Mouse (Mus musculus) forebrain, postnatal 0 days (tissue): ENCODE results near the gene Neurl3. TPM values are rescaled to one million over a fixed set of nuclear protein-coding genes. Genes with fewer than 3 reads are reported as not detected.

ENCODE experiments used
- ATAC-seq: fragments of 200-750 bp; cut with Nextera tagmentation; 2 replicates; pipeline ENCODE4 v1.8.0; 2017; ENCODE audit warnings: mild to moderate bottlenecking, moderate library complexity
- DNase-seq: peaks from one replicate; pipeline ENCODE4 v3.0.0-alpha.2; 2015
- H3K27ac ChIP-seq: fragments of 300-500 bp; sonication (generic); 2 replicates; pipeline ENCODE4 v1.5.1; 2014; ENCODE audit warnings: low read depth, mild to moderate bottlenecking, antibody characterized with exemption, low read length, moderate library complexity, mixed read lengths
- H3K27me3 ChIP-seq: fragments of 300-500 bp; sonication (generic); 2 replicates; pipeline ENCODE4 v1.6.1; 2014; ENCODE audit warnings: mild to moderate bottlenecking, low read length, mixed read lengths; ENCODE audit not compliant: insufficient read depth
- H3K36me3 ChIP-seq: fragments of 300-500 bp; sonication (generic); 2 replicates; pipeline ENCODE4 v1.6.1; 2014; ENCODE audit warnings: mild to moderate bottlenecking, moderate library complexity; ENCODE audit not compliant: insufficient read depth
- H3K4me1 ChIP-seq: fragments of 300-500 bp; sonication (generic); 2 replicates; pipeline ENCODE4 v1.6.1; 2014; ENCODE audit warnings: antibody characterized with exemption; ENCODE audit not compliant: insufficient read depth
- H3K4me2 ChIP-seq: fragments of 300-500 bp; sonication (generic); 2 replicates; pipeline ENCODE4 v1.6.1; 2014; ENCODE audit warnings: low read depth, mild to moderate bottlenecking, moderate library complexity
- H3K4me3 ChIP-seq: fragments of 300-500 bp; sonication (generic); 2 replicates; pipeline ENCODE4 v1.5.1; 2014; ENCODE audit warnings: low read depth, low read length, mixed read lengths
- H3K9ac ChIP-seq: fragments of 300-500 bp; sonication (generic); 2 replicates; pipeline ENCODE4 v1.6.1; 2014; ENCODE audit warnings: mild to moderate bottlenecking
- H3K9me3 ChIP-seq: fragments of 300-500 bp; sonication (generic); 2 replicates; pipeline ENCODE4 v1.6.1; 2016; ENCODE audit warnings: low read length
- CTCF ChIP-seq: sonication (generic); IDR thresholded peaks from 2 replicates; pipeline ENCODE4 v1.5.1; 2016; ENCODE audit warnings: antibody characterized with exemption, control low read depth, low read depth
- WGBS: fragments of 180-500 bp; shearing (Covaris S2); extraction: QIAGEN DNeasy Blood & Tissue Kit; methylation state at CpG from one replicate; pipeline ENCODE4 v1.1.7; 2014; 5-methylcytosine and 5-hydroxymethylcytosine counted together
- polyA plus RNA-seq: library from polyadenylated mRNA; unstranded; fragments of >200 nt; fragmentation: Nextera tagmentation; extraction: Ambion mirVana; gene quantifications from 2 replicates; pipeline ENCODE4 v1.2.1, GENCODE M21; 2015
- total RNA-seq: library from RNA; depleted of rRNA; stranded (reverse); fragments of >200 nt; gene quantifications from 2 replicates; pipeline ENCODE4 v1.2.3, GENCODE M21; 2014

Neurl3 gene
- total and polyA plus RNA-seq, 2 experiments from 2014 or later: 0.43 to 0.85 TPM

GRCm38 (mm10) chr1:36246688-36247087 lies 27.8 kb downstream of the Neurl3 start:
- DNase-seq (no peak), ATAC-seq (no peak)
- Histone ChIP-seq H3K4me3 (no peak overlapping the region), H3K27me3 (no peaks in the 10 kb centered on the region), H3K36me3 (no peaks in the 10 kb centered on the region), H3K9me3 (no peaks in the 10 kb centered on the region), H3K27ac (no peak overlapping the region), H3K4me1 (peaks cover 9% of the 10 kb centered on the region; the same call in 1 of the 2 replicates), H3K4me2 (no peak overlapping the region), H3K9ac (no peak overlapping the region)
- no peak for TF ChIP-seq CTCF
- WGBS: 42% methylated on average over 6 of the region's 6 CpGs

- DNase-seq (no peak), ATAC-seq (no peak)
- Histone ChIP-seq H3K27ac (no peak overlapping the region), H3K36me3 (no peaks in the 10 kb centered on the region), H3K4me3 (no peak overlapping the region), H3K9ac (no peak overlapping the region), H3K4me2 (no peak overlapping the region), H3K4me1 (peaks cover 9% of the 10 kb centered on the region; the same call in 1 of the 2 replicates), H3K9me3 (no peaks in the 10 kb centered on the region), H3K27me3 (no peaks in the 10 kb centered on the region)
- 83% methylated on average over 4 of the region's 4 CpGs for WGBS
- TF ChIP-seq CTCF: no peak
Observed at GRCm38 (mm10) chr1:36244828-36245215, 29.7 kb downstream of the Neurl3 start.

DNA sequence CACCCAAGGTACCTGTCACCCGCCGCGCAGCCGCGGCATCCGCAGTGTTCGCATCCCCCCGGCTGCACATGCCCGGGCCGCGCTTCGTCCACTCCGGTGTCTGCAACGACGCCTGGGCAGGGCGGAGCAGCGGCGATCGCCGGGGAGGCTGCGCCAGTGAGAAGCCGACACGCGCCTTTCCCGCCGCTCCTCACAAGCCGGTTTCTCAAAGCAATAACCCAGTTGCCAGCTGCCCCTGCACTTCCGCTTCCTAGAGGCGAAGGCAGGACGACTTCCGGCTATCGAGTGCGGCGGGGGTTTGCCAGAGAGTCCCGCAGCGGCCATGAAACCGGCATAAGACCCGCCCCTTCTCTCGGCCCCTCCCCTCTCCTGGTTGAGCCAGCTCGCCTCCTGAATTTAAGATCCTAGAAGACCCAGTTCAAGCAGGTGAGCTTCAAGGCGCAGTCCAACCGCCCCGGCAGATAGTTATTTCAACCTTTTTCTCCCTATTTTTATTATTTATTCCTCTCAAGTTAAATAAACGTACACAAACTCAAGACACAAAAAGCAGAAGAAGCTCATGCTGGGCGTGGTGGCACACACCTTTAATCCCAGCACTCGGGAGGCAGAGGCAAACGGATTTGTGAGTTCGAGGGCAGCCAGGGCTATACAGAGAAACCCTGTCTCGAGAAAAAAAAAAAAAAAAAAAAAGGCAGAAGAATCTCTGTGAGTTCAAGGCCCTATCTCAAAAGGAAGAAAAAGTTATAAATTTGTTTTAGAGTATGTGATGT lies 30.2 kb downstream of the Neurl3 start, which contains the start of gene Uggt1:
Gene Uggt1 (minus strand): TSS at position 663 of the 770 bp plus-strand sequence.
- peak; percentile 94 for DNase-seq
- peak within 1 kb of the TSS; percentile 69 for H3K4me2 ChIP-seq
- H3K36me3 ChIP-seq: no peaks in the 10 kb centered on the region
- H3K4me3 ChIP-seq: peak within 1 kb of the TSS; percentile 80
- no peak for TF ChIP-seq CTCF
- H3K9ac ChIP-seq: peak within 1 kb of the TSS; percentile 80
- WGBS: 2% methylated on average over 46 of the region's 49 CpGs
- no peaks in the 10 kb centered on the region for H3K9me3 ChIP-seq
- peak within 1 kb of the TSS; percentile 79 for H3K27ac ChIP-seq
- no peaks in the 10 kb centered on the region for H3K27me3 ChIP-seq
- peak; percentile 99 for ATAC-seq
- peaks cover 9% of the 10 kb centered on the region; the same call in 1 of the 2 replicates for H3K4me1 ChIP-seq

DNA sequence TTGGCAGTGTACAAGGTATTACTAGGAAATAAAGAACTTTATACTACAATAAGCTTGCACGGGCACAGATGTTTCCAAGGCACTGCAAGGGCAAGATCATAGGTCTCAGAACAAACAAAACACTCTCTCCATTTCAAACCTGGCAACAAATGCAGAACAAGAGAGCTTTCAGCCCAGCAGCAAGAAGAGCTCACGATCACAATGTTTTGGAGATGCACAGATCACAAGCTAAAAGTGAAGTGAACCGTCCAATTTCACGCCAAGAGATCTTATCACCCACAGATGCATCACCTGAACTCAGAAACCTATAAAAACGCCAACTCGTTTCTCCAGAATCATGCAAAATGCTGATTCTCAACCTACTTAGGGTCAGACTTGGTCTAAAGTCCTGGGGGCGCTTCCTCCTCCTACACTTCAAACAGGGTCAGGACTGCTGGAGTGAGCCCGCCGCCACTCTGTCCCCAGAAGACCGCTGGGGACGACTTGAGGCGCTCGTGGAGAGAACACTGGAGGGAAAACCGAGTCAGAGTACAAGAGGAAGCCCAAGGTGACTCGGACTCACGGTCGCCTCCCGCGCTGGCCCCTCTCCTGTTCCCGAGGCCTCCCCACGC lies 30.9 kb downstream of the Neurl3 start:
- 3% methylated on average over 19 of the region's 21 CpGs for WGBS
- Histone ChIP-seq H3K27ac (peak overlapping the region; percentile 79), H3K27me3 (no peaks in the 10 kb centered on the region), H3K9me3 (no peaks in the 10 kb centered on the region), H3K4me2 (peak overlapping the region; percentile 69), H3K4me3 (peak overlapping the region; percentile 80), H3K4me1 (peaks cover 9% of the 10 kb centered on the region; the same call in 1 of the 2 replicates), H3K9ac (peak overlapping the region; percentile 80), H3K36me3 (no peaks in the 10 kb centered on the region)
- TF ChIP-seq CTCF: no peak
- no peak for DNase-seq
- no peak; the same call in 1 of the 2 replicates for ATAC-seq

DNA sequence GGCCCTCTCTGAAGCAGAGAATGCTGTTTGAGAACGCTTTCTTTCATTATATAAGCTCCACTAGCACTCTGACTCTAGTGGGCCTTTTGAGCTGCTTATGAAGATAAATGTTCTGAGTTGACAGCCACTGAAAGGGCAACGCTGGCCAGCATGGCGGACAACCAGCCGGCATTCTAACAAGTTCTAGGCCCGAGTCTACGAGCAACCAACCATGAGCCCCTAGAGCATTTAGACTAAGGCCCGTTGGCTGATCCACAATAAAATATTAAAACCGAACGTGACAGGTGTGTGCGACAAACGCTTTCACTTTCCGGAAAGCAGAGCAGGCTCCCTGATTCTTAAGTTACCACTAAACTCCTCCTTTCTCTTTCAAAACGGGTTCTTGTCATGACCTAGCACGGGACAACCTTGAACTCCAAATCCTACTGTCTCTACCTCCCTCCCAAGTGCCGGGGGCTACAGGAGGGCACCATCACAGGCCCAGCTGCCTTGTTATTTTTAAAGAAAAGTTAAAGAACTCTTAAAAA lies 32.5 kb downstream of the Neurl3 start:
- TF ChIP-seq CTCF: no peak
- H3K4me1 ChIP-seq: peaks cover 9% of the 10 kb centered on the region; the same call in 1 of the 2 replicates
- no peak for DNase-seq

GRCm38 (mm10) chr1:36240176-36240575 lies 34.3 kb downstream of the Neurl3 start:
- H3K4me3 ChIP-seq: no peak overlapping the region
- no peak for ATAC-seq
- no peak overlapping the region for H3K27ac ChIP-seq
- H3K27me3 ChIP-seq: no peaks in the 10 kb centered on the region
- TF ChIP-seq CTCF: no peak
- 10% methylated on average over 6 of the region's 6 CpGs for WGBS
- DNase-seq: no peak
- no peaks in the 10 kb centered on the region for H3K9me3 ChIP-seq
- H3K9ac ChIP-seq: no peak overlapping the region
- peaks cover 9% of the 10 kb centered on the region; the same call in 1 of the 2 replicates for H3K4me1 ChIP-seq
- H3K4me2 ChIP-seq: no peak overlapping the region
- 0 out of 2 replicates have a peak, but pooled peaks cover 3% of the 10 kb centered on the region for H3K36me3 ChIP-seq

More for the DNA sequence above, 32.5 kb downstream of the Neurl3 start:
- Histone ChIP-seq H3K27ac (no peak overlapping the region), H3K4me2 (no peak overlapping the region), H3K9me3 (no peaks in the 10 kb centered on the region), H3K36me3 (no peaks in the 10 kb centered on the region), H3K9ac (no peak overlapping the region), H3K27me3 (no peaks in the 10 kb centered on the region), H3K4me3 (no peak overlapping the region)
- WGBS: 92% methylated on average over 15 of the region's 15 CpGs
- no peak for ATAC-seq
